Mouse (Mus musculus): ENCODE data around the gene Tk2.

DNA sequence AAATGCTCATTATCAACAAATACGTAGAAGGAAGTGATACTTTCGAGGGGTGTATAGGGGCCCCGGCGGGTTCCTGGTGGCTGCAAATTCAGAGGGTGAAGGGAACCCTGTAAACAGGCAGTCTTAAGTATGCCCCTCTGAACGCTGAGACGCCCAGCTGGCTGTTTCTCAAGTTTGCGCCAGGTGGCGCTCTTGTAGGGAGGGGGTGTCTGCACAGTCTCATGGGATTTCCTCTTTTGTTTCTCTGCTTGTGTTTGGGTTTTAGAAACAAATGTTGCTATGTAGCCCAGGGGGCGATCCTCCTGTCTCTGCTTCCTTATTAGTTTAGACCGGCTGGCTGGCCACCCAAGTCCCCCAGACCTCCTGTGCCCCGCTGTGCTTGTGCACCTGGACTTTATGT, 29.3 kb downstream of the Tk2 start:
- TF ChIP-seq CTCF (IDR thresholded peaks at IDR 0.05; ENCODE audit: low read depth, low read length) (peak; percentile 75), POLR2A (IDR thresholded peaks at IDR 0.05; ENCODE audit: insufficient read depth, low read length) (no peak), EP300 (IDR thresholded peaks at IDR 0.05; ENCODE audit: insufficient read depth, low read depth, low read length) (no peak)

Data from ES-Bruce4 (cell line).